Mouse (Mus musculus) heart, adult 9 months (tissue): ENCODE data around the gene Urb2.
"Not testable (repeated sequence)": the region's sequence is repeated elsewhere in the genome, so short reads cannot be mapped to it uniquely, and the experiment has no call there.

Experiments used
- DNase-seq, 2 experiments: peaks; one replicate each; pipeline ENCODE4 v3.0.0; 2022; ENCODE audit warnings: low spot score in 2 of 2

Gene Urb2

DNA sequence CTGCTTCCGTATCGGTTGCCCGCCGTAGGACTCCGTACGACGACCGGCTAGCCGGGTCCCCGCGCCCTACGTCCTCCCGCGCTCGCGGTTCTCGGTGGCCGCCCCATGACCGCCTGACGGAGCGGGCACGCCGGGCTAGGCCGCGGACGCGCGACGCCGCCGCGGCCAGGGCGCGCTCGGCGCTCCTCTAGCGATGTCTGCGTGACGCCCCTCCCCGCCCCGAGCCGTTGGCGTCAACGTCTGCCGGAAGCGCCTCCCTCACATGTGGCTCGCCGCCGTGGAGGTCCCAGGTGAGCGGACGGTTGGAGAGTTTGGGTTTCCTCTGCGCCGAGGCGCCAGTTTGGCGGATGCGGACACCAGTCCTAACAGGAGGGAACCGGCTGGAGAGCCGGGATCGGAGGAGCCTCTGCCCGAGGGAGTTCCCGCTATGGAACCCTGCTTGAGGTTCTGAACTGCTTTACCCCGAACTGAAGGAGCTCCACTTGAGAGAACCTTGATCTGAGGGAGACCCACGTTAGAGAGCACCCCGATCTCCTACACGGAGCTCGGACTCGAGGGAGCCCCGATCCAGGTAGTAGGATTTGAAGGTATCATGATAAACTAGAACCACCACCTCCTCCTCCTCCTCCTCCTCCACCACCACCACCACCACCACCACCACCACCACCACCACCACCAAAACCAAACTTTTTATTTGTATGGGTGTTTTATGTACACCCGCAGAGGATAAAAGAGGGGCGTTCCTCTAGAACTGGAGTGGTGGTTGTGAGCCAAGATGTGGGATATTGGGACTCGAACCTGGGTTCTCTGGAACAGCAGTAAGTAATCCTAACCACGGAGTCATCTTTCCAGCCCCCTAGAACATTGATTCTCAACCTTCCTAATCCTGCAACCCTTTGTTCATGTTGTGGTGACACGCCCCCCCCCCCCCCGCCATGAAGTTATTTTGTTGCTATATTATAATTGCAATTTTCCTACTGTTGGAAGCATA is at the start of gene Urb2, which contains the start of gene Taf5l:
Urb2 (plus strand) TSS at position 272 of the 991 bp plus-strand sequence.
Taf5l (minus strand) TSS at position 161 of the 991 bp plus-strand sequence.
- peak; percentile 91 to 93 for DNase-seq

DNA sequence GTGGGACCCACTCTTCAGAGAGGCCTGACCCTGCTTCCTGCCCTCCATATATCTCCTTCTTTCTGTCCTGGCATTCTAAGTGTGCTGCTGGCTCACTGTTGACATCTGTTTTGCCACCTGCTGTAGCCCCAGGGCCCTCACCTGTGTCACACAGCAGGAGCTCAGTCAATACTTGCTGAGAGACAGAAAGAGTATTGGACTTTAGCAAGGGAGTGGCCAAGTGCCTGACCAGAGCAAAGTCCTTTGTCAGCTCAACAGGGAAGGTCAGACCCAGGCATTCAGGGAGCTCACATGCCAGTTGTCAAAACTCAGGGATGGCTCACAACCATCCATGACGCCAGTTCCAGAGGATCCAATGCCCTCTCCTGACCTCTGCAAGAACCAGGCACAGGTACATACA is 47.8 kb upstream of the Urb2 start:
- DNase-seq = no peak

DNA sequence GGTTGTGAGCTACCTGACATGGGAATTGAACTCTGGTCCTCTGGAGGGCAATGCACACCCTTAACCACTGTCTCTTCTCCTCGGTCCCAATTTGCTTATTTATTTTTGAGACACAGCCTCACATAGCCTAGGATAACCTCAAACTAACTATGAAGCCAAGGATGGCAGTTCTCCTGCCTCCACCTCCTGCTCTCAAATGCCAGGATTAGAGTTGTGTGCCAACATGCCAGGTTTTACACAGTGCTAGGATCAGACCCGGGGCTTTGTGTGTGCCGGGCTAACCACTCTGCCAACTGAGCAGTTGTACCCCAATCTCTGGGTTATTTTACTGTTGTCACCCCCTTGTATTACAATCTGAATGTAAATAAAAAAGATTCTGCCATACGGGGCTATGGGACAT is 43.8 kb upstream of the Urb2 start:
- DNase-seq = no peak

DNA sequence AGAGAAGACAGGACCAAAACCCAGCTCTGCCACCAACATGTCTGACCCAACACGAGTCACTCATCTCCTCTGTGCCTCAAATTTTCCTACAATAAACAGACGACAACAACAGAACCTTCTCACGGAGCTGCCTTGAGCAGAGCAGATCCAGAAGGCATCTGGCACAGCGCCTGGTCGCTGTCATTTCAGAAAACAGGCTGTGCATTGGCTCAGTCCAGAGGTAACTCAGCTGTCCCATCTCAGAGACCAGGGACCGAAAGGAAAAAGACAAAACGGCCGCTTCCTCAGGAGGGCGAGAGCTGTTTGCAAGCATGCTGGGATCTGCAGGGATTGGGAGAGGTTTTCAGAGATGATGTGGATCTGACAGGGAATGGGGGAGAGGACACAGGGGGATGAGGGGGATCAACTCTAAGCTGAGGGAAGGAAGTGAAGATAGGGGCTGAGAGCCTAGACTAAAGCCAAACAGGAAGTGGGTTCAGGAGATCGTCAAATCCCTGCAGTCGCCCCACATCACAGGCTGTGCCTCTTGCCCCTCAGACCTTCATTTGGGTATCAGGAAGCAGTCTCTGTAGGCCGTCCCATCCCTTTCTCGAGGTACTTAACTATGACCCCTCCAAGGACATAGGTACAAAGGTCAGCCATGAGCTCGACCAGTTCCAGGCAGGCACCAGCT is 43.0 kb upstream of the Urb2 start:
- DNase-seq = peak; percentile 27 to 34

DNA sequence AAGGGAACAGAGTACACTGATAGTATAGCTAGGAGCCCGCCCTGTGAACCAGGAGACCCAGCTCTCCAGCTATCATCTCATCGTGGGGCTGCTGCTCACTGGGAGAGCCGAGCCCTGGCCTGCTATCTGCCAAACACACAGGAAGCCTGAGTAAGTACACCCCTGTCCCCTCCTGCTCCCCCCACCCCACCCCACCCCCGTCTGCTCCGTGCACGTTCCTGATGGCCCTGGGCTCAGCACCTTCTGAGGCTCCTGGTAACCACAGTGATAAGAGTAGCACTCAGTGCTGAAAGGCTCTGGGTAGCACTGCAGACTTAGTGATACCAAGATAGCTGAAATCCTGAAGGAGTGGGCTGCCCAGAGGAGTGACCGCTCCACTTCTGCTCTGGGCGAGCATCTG is 42.4 kb upstream of the Urb2 start:
- DNase-seq = no peak

DNA sequence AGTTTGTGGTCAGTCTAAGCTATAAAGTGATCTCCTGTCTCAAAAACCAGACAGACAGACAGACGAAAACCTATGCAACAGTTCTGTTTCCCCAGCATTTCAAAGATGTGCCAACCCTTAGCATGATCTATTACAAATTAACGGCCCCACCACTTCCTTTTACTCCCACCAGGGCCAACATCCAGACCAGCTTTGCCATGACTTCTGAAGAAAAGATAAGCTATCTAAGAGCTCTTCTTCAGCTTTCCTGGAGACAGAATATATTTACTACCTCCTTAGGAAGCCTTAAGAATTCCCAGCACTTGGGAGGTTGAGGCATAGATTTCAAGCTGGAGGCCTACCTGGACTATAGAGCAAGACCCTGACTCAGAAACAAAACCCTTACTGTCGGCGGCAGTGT is 41.1 kb upstream of the Urb2 start:
- no peak for DNase-seq

DNA sequence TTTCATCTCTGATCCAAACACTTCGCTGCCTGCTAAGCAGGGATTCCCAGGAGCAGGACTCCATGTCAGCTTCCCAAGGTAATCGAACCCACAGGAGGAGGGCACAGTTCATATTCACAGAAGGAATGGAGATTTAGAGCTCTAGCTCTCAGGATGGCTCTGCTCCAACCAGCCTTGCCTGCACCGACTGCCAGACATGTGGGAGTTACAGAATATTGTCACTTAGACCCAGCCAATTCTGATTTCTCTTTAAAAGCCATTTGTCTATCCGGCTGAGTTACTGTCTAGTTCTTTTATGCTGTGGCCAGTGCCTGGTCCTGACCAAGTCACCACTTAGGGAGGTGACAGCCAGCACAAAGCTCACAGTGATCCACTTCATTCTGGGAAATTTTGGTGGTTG is 39.6 kb upstream of the Urb2 start:
- DNase-seq = peak in 1 of 2 experiments; percentile 12

DNA sequence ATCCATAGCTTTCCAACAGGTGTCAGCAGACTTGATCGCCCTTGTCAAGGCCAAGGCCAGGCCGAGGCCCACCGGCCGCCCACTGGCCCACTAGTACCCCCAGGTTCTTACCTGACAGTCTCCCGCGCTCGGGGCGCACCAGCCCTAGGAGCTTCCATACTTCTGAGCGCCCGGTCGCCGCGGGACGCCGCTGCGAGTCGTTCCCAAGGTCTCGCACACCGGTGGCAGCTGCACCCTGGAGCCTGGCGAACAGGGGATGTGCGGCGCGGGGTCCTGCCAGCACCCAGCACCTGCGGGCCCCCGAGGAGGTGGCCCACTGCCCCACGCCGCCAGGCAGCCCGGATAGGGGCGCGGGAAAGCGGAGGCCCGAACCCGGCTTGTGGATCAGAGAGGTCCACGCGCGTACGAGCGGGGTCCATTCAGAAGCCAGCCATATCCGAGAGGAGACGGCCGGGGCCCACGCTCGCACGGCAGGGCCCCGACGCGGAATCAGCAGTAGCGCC is 39.0 kb upstream of the Urb2 start:
- no peak for DNase-seq

DNA sequence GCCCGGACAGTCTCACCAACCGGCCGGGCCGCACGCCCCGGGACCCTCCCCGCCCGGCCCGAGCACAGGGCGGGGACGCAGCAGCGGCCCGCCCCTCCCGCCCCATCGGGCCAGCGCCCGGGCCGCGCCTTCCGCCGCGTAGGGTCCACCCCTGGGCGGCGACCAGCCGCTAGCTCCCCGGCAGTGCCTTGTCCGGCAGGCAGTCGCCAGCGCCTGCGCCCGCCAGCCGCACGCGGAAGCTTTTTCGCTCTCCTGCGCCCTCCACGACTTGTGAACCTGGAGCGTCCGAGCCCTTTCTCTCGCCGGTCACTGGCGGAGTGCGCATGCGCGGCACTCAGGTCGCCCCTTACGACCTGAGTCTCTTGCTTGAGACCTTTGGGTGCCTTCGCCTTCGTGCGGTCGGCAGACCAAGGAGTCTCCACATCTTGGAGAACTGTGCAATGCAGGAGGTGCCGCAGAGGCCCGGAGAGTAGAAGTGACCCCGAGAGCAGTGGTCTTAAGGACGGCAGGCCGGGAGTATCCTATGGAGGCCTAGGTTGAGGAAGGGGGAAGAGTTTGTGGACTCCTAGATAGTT is 38.4 kb upstream of the Urb2 start, which contains the start of gene Abcb10:
Abcb10 (minus strand) TSS at position 297 of the 575 bp plus-strand sequence.
- DNase-seq = peak; percentile 95

DNA sequence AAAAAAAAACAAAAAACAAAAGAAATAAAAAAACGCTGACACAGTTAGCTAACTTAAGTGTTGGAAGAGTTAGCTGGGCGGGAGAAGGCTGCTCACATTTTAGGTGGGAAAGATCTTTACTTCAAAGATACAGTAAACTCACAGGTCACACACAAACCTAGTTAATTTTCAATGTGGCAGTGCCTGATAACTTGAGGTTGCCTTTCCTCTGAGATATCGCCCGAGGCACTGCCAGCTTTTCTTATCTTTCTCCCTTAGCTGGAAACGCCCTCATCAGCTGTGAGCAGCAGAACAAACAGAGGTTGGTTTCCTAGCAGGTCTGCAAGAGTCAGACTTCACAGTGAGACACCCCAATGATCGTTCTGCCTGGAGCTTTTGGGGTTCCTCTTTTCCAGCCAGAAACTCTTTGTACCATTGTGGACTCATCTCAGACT is 32.7 kb upstream of the Urb2 start:
- peak in 1 of 2 experiments; percentile 27 for DNase-seq

DNA sequence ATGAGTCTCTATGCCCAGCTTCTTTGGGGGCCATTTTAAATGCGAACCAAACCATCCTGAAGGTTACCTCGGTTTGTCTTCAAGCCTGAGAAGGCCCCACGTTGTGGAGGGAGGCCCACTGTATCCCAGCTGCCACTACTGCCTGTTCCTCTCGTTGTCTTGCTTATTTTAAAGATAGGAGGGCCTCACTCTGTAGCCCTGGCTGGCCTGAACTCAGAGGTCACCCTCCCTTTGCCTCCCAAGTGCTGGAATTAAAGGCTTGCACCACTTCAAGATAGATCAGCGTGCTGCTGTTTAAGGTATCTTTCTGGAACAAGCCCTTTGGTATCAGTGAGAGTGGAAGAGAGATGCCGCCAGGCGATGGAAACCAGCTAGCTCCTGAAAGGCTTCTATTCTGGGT is 32.2 kb upstream of the Urb2 start:
- no peak for DNase-seq

DNA sequence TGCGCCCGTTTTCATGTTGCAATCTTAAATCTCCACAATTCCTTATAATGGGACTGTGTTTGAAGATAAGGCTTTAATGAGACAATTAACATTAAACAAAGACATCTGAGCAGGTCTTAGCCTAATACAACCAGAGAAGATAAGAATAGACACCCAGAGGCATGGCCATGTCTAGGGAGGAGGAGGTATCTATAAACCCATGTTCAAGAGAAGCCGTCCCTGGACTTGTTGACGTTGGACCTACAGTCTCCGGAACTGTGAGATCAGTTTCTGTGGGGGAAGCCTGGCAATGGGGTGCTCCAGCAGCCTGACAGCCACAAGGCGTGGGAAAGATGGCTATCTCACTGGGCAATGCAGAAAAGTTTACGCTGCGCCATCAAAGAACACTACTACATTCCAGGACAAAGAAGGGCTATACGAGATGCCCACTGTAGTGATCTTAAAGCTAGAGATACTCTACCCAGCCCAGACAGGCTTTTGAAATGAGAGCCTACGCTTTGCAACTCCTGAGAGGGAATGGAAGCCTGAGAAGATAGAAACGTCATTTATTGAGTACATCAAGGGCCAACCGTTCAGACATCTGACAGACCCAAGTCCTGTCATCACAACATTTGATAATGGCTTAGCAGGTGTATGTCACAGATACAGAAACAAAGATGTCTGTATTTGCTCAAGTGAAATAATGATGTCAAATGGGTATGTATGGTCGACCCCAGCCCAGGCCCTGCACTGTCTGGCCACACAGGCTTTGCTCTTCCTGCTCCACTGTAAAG is 30.8 kb upstream of the Urb2 start:
- DNase-seq = no peak

DNA sequence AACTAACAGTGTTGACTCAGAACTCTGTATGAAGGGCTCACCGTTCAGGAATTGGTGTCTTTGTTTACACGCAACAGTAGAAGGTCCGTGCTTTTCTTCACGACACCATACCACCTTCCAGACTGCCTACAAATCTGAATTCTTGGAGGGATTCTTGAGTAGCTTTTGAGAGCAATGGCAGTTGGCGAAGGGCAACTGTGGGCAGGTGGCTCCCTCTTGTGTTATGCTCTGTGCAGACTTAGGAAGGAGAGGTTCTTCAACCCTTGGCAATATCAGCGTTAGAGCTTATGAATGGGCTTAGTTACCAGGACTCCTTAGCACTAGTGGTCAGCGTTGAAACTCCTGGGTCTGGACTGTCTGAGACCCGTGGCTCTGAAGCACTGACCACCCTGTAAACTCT is 28.7 kb upstream of the Urb2 start:
- no peak for DNase-seq

DNA sequence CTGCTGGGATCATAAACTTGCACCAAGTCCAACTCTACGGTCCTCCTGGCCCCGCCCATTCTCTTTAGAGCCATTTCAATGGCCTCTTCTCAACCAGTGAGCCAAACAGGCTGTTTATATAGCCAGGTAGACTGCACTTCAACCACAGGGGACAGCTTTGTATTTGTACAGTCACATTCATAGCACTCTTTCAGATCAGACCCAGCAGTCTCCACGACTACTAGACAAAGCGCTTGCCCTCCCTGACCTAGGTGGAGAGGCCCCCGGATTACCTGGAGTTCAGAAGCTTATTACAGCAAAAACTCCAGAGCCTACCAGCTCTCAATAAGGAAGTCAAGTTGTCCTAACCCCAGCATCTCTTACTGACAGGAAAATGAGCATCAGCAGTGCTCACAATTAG is 27.7 kb upstream of the Urb2 start:
- no peak for DNase-seq

DNA sequence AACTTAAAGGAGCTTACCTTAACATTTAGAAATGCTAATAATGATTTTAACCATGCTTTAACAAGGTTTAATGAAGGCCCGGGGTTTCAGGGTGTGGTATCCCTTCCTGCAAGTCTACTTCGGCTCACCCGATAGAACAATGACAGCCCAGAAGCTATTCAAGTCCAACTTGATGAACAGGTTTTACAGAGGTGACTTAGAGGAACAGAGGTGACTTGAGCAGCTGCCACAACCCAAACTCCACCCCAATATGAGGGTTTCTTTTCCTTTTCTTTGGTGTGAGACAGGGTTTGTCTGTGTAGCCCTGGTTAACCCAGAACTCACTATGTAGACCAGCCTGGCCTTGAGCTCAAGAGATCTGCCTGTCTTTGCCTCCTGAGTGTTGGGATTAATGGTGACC is 27.3 kb upstream of the Urb2 start:
- no peak for DNase-seq

DNA sequence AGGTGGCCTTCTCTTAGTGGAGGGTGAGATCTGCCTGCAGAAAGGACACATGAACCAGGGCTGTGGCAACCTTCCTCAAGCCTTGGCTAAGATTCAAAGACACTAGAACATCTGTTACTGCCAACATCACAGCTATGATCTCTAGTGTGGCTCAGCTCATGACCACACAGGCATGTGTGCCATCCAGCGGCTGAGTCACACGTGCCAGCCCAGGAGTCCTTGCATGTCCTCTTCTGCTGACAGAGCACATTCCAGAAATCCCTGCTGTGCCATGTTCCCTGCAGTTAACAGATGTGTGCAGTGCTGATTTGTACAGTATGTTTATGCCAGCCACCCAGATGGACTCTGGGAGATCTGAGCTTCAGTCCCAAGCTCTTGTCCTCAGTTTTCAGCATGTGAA is 21.7 kb upstream of the Urb2 start:
- DNase-seq = peak in 1 of 2 experiments; percentile 31

DNA sequence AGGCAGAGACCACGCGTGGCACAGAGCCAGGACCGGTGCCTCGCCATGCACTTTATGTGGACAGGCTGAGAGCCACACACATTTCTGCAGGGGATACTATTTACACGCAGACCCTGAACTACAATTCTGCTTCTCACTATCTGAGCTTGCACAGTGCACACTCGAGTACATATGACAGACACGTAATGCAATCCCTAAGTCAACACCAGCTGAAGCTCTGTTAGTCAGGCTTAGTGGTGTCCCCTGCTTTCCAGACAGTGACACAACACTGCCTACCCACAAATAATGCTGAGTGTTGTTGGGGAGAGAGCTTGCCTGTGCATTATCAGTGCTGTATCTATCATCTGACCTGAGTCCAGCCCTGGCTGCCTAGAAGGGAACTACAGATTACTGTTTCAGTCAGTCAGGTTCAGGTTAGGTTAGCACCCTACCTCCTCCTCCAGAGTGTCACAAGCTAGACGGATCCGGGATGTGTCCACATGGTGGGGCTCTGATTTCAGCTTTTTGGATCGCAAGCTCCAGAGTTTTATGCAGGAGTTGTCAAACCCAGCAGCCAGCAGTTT is 18.7 kb upstream of the Urb2 start:
- DNase-seq = no peak

DNA sequence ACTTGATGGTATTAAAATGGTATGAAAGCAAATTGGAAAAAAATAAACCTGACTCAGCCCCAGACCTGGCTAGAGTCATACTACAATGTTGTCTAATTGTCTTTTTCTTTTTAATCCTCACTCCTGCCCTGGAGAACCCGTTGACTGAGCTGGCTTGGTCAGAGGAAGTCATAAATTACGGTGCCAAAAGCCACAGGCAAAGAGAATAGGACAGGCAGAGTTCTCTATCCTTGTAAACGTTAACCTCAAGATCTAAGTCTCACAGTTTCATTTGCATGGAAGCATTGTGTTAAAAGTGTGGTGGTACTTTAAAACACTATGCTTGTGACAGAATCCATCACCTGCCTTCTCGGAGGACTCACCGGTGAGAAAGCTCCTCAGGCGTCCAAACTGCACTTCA is 13.5 kb upstream of the Urb2 start:
- DNase-seq = no peak

DNA sequence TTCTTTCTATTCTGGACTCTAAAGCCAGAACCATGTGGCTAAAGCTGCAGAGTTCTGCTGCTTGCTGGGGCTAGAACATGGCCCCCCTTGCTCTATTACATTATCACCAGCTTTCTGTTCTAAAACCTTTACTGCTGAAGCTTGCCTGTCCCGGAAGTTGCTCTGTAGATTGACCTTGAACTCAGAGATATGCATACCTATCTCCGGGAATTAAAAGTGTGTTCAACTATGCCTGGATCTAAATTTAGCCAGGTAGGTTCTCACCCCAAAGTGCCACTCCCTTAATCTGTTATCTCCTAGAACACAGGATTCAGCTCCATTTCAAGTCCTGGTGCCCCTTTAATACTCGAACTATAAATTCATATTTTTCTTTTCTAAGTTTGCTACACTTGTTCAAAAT is 9.7 kb upstream of the Urb2 start:
- DNase-seq = no peak

DNA sequence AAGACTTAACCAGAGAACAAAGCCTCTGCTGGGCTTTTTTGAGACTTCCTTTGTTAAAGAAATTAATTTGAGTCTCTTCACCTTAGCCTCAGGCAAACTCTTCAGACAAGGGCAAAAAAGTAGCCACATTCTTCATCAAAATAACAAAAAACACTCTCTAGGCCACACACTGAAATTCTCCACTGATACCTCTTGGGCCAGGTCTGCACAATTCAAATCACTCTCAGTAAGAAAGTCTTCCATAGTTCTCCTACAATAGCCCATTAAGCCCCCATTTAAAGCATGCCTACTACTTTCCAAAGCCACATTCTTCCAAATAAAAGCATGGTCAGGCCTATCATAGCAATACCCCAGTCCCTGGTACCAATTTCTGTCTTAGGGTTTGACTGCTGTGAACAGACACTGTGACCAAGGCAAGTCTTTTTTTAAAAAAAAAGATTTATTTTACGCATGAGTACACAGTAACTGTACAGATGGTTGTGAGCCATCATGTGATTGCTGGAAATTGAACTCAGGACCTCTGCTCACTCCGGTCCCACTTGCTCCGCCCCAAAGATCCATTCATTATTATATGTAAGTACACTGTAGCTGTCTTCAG is 9.2 kb upstream of the Urb2 start:
- DNase-seq = no peak

DNA sequence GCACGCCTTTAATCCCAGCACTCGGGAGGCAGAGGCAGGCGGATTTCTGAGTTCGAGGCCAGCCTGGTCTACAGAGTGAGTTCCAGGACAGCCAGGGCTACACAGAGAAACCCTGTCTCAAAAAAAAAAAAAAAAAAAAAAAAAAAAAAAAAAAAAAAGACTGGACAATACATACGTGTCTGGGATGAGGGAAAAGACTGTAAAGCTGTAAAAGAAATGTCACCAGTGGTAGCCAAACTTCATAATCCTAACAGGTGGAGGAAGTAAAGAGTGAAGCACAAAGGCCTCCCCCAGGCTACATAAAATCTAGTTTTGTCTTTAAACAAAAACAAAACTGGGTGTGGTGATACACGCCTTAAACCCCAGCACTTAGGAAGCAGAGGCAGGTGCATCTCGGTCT is 7.0 kb upstream of the Urb2 start:
- DNase-seq = not testable (repeated sequence)
